Mouse (Mus musculus) layer of hippocampus, postnatal 36 days (tissue): ENCODE data around the gene Brms1. TPM values are rescaled to one million over a fixed set of nuclear protein-coding genes. Genes with fewer than 3 reads are reported as not detected.
A peak's percentile ranks its signal among the peaks of the same experiment; 100 is the strongest.
"Not testable (repeated sequence)": the region's sequence is repeated elsewhere in the genome, so short reads cannot be mapped to it uniquely, and the experiment has no call there.

Source experiments
- DNase-seq, 2 experiments: peaks; one replicate each; pipeline ENCODE4 v3.0.0; 2022
- total RNA-seq, 2 experiments: library from RNA; stranded (reverse); gene quantifications; 2 replicates each; pipeline ENCODE4 v1.2.3; 2021

Brms1 gene
- 10 to 100 TPM; 20.2 to 20.8 TPM for total RNA-seq

DNA sequence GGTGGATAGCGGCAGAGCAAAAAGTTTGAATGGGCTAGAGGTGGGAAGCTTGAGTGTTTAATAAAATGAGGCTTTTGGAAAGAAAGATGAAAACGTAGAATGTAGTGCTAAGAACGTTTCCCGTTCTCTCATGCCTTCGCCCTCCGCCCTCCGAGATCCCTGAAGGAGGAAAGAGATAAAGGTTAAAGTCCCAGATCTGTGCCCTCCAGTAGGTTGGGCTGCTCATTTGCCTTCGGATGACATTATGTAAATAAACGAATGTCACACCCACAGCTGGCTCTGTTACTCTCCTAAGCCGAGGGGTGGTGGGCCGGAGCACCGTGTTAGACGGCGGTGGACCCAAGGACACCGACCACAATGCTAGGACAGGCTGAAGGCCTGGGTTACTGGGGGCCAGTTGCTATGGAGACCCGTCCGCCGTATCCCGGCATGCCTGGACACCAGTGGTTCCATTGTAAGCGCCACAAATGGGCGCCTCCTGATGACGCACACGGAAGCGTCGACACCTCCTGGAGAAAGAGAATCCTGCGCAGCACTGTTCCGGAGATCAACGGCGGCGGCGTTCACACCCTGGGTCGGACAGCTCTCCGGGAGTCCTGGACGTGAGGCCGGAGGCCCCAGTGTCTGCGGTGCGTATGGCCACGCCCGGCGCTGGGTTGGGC, at the start of gene Brms1:
Gene Brms1, plus strand, starts transcription at position 493 of the 662 bp plus-strand sequence.
- peak; percentile 91 for DNase-seq

DNA sequence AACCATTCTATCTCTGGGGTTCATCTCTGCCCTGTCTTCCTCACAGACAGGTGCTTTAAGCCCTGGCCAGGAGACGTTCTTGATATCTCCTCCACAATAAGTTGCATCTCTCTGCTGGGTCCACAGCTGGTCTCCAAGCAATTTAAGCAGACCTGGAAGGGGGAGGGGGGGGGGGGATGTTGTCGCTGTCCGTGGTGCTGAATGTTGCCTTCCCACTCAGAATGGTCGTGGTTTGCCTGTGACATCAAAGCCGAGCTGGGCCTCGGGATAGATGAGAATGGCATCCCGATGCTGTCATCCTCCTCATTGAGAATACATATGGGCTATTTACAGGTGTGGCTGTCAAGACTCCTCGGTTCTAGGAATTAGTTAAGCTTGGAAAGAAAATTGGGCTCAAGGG, 48.8 kb upstream of the Brms1 start:
- DNase-seq = no peak

DNA sequence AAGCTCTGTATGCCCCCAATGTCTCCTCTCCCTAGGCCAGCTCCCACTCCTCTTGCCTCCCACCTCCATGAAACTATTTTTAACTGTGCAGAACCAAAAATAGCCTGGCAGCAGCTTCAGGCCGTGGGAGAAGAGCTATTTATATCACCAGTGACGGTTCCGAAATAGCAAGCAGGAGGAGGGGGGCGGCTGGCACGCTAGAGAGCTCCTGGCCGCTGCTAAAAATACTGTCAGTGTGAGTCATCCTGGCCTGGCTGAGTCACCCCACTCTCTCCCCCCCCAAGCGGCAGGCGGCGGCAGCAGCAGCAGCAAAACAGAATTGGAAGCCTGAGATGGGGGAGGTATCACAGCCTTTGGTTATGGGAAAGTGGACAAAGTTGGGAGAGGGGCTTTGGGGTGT, 48.2 kb upstream of the Brms1 start:
- peak; percentile 67 to 72 for DNase-seq

DNA sequence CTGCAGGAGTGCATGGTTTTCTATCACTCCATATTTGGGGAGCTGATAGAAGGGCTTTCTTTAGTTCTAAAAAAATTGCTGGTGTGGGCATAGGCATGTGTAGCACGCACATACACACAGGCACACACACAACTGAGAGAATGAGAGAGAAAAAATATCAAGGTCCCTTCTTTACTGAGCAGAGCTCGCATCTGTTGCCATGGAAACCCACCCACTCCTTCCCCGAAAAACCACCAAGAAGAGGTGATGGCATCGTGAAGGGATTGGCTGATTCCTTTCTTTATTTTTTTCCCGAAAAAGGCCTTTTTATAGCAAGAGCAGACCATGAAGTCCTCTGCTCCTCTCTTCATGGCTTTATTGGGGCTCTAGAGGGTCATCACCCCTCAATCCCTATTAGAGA, 47.1 kb upstream of the Brms1 start:
- peak; percentile 57 to 69 for DNase-seq

DNA sequence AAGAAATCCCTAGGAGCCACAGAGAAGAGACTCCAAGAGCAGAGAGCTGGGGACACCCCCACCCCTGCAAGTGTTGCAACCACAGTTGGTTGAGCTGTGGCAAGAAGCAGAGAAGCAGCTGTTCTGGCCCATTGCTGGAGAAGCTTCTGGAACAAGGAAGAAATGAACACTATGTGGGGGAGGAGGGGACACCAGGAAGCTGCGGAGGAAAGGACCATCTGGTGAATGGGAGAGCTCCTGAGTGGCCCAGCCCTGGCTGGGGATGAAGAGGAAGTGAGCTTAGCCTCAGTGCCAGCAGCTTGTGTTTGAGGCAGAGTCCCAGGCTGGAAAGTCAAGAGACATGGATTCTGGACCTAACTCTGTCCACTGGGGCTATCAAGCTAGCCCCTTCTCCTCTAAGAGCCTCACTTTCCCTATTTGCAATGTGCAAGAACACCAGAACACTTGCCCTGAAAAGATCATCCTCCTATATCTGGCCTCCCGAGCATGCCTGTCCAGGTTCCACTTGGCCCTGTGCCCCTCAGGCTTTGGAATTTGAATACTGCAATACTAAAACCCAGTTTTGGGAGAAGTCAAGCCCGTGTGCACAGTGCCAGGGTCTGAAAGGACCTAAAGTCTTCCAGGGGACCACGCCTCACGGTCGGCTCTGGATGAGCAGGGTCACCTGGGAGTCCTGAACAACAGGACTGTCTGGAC, 41.6 kb upstream of the Brms1 start:
- peak in 1 of 2 experiments; percentile 34 for DNase-seq

DNA sequence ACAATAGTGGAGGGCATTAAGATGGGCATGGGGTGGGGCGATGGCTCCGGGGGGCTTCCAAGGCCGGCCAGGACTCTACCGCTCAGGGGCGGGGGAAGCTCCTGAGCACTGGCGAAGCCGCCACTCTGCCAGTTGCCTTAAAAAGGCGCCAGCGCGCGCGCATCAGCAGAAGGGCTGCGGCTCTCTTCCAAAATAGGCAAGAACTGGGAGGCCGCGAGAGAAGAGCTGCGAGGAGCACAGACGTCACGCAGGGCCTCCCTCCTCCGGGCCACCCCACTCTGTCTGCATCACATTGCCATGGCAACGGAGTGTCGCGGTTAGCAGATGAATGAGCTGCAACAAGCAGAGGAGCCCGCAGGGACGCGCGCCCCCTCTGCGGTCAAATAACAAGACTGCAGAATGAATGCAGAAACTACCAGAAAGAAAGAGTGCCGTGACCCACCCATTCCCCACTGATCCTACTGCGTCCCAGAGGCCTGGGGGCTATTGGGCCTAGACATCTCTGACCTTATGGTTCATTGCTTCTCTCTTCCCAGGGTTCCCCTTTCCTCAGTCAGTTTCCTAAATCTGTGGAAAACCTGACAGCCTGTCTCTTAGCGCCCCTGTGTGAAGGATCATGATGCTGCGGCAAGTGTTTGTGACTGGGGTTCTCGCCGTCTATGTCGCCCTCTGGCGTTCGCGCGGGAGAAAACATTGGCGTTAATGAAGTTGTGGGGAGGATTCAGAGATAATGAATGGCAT, 39.3 kb upstream of the Brms1 start:
- peak; percentile 93 to 95 for DNase-seq

DNA sequence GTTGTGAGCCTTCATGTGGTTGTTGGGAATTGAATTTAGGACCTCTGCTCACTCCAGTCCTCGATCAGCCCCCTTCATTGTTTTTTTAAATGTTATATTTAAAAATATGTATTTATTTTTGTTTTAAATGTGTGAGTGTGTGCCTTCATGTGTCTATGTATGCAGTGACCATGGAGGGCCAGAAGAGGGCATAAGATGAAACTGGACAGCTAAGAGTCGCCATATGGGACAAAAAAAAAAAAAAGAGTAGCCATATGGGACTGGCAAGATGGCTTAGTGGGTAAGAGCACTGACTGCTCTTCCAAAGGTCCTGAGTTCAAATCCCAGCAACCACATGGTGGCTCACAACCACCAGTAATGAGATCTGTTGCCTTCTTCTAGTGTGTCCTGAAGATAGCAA, 37.5 kb upstream of the Brms1 start:
- DNase-seq = not testable (repeated sequence)

DNA sequence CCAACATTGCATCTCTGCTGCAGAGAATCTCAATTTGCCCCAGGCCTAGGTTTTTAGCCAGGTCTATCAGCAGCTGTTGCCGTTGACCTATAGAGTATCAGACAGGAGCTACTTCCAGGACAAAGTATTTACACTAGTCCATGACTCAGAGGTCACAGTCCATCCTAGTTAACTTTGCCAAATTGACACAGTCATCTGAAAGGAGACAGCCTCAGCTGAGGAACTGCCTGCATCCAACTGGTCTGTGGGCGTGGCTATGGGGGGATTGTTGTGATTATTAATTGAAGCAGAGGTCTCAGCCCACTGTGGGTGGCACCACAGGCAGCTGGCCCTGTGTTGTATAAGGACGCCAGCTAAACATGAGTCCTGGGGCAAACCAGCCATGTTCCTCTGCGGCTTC, 36.2 kb upstream of the Brms1 start:
- no peak for DNase-seq

DNA sequence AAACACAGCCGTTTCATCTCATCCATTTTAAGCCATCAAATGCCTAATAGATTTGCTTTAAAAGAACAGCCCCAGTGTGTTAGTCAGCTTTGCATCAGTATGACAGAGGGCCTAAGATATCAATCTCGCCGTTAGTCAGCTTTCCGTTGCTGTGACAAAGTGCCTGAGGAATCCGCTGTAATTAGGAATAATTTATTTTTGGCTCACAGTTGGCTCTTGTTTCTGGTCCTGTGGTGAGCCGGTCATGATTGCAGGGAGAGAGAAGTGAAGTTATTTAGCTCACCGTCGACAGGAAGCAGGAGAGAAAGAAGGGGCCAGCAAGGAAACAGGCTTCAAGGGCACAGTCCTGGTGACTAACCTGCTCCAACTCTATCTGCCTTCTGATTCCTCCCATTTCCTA, 28.0 kb upstream of the Brms1 start:
- no peak for DNase-seq

DNA sequence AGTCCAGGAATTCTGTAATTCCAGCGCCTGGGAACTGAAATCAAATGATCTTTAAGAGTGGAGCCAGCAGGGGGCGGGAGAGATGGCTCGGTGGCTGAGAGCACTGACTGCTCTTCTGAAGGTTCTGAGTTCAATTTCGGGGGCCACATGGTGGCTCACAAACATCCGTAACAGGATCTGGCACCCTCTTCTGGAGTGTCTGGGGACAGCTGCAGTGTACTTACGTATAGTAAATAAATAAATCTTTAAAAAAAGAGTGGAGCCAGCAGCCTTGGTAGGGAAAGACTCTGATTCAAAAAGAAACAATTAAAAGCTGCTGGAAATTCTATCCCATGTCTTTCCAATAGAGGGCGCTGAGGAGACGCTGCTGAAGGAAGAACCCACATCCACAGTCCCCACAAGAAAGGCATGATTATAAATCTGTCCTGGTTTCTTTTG, 26.2 kb upstream of the Brms1 start:
- DNase-seq = no peak

DNA sequence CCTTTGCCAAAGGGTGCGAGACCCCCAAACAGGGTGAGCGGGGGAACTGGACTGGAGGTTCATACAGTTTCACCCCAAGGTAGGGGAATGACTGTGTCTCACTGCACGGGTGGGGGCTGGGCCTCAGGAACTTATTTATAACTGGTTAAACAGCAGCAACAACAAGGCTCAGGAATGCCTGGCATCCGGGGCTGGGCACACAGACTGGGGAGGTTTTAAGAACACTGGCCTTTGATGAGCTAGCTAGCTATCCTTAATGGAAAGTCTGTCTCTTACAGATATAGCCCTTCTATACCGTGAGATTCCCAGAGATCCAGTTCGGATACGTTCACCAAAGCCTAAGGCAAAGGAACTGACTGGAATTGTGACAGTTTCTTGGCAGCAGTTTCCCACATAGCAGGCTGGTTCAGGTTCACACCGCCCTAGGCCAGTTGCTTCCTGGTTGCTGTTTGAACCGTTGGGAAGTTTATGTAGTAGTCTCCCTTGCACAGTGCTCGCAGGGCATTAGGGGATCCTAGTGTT, 24.9 kb upstream of the Brms1 start:
- no peak for DNase-seq

DNA sequence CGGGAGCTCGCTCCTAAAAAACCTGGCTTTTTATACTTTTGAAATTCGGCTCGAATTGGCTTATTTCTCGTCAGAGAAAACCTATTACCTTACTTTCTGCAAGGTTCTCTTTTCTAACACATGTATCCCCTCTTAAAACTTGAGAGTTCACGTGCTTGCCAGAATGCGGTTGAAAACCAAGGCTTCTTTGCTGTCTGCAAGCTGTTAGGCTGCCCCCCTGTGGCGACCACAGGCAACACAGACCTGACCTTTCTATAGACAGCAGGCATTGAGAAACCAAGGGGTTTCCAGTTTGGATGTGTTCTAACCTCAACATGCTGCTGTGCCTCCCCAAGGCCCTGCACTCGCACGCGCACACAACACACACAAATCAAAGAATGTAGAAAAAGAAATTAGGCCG, 24.4 kb upstream of the Brms1 start:
- DNase-seq = no peak

DNA sequence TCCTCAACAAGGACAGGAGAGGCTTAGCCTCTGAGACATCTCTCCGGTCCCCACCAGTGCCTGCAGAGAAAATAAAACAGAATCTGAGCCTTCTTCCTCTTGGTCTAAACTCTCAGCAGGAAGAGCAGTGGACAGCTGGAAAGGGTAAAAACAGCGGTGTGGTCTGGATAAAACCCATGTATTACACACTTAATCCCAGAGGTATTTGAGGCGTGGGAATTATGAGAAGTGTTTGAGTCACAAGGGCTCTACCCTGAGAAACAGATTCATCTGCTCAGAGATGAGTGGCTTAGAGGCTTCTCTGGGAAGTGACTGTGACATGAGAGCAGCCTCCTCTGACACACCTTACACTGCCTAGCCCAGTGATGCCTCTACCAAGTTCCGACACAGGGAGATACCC, 23.5 kb upstream of the Brms1 start:
- no peak for DNase-seq

DNA sequence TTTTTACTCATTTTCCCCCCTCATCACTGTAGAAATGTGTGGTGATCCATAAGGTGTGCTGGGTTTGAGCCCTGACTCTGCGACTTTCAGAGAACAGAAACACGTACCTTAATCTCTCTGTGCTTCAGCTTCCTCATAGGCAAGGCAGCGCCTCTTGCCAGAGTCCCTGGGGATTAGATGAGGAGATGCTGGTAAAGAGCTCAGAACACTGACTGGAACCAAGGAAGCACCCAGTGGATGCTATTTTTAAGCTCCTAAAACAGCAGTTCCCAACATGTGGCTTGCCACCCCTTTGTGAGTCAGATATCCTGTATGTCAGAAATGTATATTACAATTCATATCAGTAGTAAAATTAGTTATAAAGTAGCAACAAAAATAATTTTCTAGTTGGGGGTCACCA, 23.0 kb upstream of the Brms1 start:
- no peak for DNase-seq

DNA sequence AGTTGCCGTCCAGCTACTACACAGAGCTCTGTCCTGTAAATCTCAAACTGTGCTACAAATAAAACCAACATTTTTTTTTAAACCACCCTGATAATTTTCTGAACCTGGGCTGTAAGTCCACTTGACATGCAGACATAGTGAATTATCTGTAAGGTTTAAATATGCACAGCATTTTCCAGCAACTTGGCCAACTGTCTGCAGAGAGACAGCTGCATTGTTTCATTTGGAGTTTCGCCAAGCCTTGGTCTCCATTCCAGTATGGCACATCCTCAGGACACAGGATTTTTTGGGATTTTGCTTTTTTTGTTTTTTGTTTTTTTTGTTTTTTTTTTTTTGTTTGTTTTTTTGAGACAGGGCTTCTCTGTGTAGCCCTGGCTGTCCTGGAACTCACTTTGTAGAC, 19.7 kb upstream of the Brms1 start:
- DNase-seq = no peak

DNA sequence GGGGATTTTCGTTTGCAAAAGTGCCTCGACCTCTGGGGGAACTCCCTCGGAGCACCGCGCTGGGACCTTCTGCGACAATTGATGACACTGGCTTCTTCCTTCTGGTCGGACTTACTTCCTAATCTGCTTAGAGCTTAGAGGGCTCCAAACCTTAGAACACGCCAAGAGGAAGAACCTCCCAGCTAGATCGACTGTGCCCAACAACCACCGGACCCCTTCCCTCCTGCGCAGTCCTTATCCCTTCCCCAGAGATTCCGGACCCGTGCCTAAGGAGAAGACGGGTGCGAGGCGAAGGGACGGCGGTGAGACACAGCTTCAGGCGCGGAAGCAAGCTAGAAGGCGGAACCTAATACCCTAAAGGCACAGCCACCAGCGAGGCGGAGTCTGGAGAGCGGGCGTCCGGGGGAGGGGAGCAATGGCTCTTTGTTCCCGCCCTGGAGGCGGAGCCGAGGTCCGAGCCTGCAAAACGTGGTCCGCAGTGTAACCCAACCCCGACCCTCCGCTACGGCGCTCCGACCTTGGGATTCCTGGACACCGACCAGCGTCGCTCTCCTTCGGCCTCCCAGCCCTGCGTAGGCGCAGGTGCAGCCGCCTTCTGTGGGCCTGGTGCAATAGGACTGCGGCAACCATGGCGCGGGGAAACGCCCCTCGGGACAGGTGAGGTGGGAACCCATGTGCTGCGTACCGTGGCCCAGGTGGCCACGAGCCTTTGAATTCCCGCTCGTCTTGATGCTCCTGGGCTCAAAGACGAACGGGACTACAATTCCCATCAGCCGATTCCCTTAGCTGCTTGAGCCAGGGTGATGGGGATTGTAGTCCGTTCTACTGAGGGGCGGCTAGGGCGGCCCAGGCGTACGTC, 17.3 kb upstream of the Brms1 start, which contains the start of gene Slc29a2:
Gene Slc29a2, plus strand, starts transcription at position 240 of the 859 bp plus-strand sequence.
- DNase-seq = peak; percentile 89

DNA sequence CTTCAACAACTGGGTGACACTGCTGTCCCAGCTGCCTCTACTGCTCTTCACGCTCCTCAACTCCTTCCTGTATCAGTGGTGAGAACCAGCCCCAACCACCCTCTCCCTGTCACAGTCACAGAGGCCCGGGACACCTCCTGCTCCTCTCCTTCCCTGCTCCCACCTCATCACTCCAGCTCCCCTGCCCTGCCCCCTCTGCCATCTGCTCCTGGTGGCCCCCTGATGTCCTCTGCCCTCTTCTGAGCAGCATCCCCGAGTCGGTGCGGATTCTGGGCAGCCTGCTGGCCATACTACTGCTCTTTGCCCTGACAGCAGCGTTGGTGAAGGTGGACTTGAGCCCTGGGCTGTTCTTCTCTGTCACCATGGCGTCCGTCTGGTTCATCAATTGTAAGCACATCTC, 15.0 kb upstream of the Brms1 start:
- no peak for DNase-seq

DNA sequence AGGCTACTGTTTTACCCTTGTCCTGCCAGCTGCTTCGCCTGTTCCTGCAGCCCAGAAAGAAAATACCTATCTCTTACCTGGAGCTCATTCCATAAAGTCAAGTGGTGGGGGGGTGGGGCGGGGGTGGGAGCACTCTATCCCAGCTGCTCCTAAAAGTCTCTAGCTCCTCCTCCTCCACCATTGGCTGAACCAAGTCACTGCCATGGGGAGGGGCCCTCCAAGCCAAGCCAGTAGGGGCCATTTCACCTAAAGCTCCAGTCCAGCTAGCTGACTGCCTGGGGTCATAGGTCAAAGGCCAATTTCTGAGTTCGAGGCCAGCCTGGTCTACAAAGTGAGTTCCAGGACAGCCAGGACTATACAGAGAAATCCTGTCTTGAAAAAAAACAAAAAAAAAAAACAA, 8.5 kb upstream of the Brms1 start:
- no peak for DNase-seq

DNA sequence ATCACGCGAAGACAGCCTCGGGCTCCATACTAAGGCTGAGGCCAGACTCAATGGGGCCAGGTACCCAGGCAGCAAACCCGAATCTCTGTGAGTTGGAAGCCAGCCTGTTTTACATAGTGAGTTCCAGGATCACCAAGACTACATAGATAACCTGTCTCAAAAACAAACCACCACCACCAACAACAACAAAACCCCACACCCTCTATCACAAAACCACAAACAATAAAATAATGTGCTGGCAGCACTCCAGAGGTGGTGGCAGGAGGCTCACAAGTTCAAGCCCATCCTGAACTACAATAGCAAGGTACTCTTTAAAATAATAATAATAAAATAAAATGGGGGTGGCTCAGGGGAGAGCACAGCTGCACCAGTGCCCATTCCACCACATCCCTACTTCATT, 4.6 kb upstream of the Brms1 start:
- no peak for DNase-seq

DNA sequence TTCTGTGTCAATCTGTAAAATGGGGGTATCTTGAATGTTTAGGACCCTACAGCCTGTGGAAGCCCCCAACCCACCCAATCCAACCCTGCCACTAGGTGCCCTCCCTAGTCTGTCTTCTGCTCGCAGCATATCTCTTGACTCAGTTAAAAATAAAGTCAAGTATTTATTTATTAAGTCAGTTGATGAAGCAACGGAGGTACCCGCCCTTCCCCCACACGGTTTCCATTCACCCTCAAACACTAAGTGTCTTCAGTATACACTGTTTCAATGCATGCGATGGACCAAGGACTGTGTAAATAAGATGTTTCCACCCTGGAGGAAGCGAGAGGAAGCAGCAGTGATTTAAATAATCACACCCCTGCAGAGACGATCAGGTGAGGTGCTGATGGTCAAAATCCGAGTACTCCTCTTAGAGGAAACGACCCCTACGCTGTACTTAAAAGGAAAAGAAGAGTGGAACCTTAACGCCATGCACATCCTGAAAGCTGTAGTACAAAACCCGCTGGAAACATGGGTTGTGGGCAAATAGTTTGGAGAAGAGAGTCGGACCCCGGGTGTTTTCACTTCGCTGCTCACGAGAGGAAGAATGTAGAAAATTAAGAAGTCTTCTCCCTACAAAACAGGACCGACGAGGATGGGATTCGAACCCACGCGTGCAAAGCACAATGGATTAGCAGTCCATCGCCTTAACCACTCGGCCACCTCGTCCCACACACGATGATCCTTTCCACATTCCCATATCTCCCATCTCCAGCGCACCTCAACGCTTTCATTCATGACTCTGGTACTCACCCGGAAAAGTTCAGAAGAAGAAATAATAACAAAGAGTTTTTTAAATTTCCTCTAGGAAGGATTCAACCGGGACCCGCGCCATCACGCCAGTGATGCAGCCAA, 3.2 kb upstream of the Brms1 start:
- DNase-seq = peak; percentile 85 to 89

DNA sequence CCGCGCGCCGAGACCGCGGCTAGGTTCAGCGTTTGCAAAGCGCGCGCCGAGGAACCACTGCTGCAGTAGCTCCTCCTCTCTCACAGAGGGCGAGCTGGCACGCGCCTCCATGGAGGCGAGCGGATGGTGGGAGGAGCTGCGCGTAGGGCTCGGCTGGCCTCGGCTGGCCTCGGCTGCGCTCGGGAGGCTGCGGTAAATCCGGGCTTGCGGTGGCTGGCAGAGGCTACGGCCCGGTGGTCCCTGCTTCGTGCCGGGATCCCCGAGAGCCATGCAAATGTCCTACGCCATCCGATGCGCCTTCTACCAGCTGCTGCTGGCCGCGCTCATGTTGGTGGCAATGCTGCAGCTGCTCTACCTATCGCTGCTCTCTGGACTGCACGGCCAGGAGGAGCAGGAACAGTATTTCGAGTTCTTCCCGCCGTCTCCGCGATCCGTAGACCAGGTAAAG, 2.4 kb upstream of the Brms1 start, which contains the start of the genes B4gat1 and AC124502.3:
Gene B4gat1, plus strand, starts transcription at position 118 of the 448 bp plus-strand sequence.
Gene AC124502.3, plus strand, starts transcription at position 183 of the 448 bp plus-strand sequence.
- DNase-seq = peak; percentile 90
